Mouse (Mus musculus) liver, adult 2 months (tissue): ENCODE results near the gene Fbxw10. TPM values are rescaled to one million over a fixed set of nuclear protein-coding genes. Genes with fewer than 3 reads are reported as not detected.

Experiments used
- DNase-seq: peaks from one replicate; pipeline ENCODE4 v3.0.0-alpha.2; 2011; ENCODE audit warnings: low read depth, low spot score; ENCODE audit errors: extremely low read depth
- H3K27ac ChIP-seq: fragments of 200-500 bp; replicated peaks from 2 replicates; pipeline ENCODE4 v1.5.1; 2012; ENCODE audit warnings: low read depth, mild to moderate bottlenecking, control low read depth, inconsistent platforms, low read length; ENCODE audit not compliant: insufficient read depth
- H3K27me3 ChIP-seq: fragments of 200-500 bp; 2 replicates; pipeline ENCODE4 v1.6.1; 2012; ENCODE audit warnings: mild to moderate bottlenecking, moderate library complexity, low read length, inconsistent platforms; ENCODE audit not compliant: control insufficient read depth, insufficient read depth
- H3K36me3 ChIP-seq: fragments of 200-500 bp; 2 replicates; pipeline ENCODE4 v1.6.1; 2012; ENCODE audit warnings: low read length, inconsistent platforms; ENCODE audit not compliant: control insufficient read depth, insufficient read depth
- H3K4me1 ChIP-seq: fragments of 200-500 bp; 2 replicates; pipeline ENCODE4 v1.6.1; 2011; ENCODE audit warnings: low read length; ENCODE audit not compliant: control insufficient read depth, insufficient read depth
- H3K4me3 ChIP-seq: fragments of 200-500 bp; 2 replicates; pipeline ENCODE4 v1.5.1; 2011; ENCODE audit warnings: low read depth, mild to moderate bottlenecking, control low read depth, low read length, moderate library complexity; ENCODE audit not compliant: insufficient read depth
- H3K79me2 ChIP-seq: fragments of 200-500 bp; 2 replicates; pipeline ENCODE4 v1.6.1; 2012; ENCODE audit warnings: inconsistent platforms, mild to moderate bottlenecking, low read length, moderate library complexity; ENCODE audit not compliant: control insufficient read depth, insufficient read depth
- H3K9ac ChIP-seq: fragments of 200-500 bp; 2 replicates; pipeline ENCODE4 v1.6.1; 2012; ENCODE audit warnings: low read depth, mild to moderate bottlenecking, control low read depth, inconsistent platforms, low read length
- CTCF ChIP-seq: fragments of 200-500 bp; IDR thresholded peaks from 2 replicates; pipeline ENCODE4 v1.5.1; 2011; ENCODE audit warnings: low read depth, low read length, control low read depth
- POLR2A ChIP-seq: fragments of 200-500 bp; IDR thresholded peaks from 2 replicates; pipeline ENCODE4 v1.6.1; 2011; ENCODE audit warnings: low read length, control low read depth; ENCODE audit not compliant: insufficient read depth; ENCODE audit errors: extremely low read depth
- WGBS: fragments of 180-500 bp; shearing (Covaris S2); methylation state at CpG from one replicate; pipeline ENCODE4 v1.1.7; 2018; 5-methylcytosine and 5-hydroxymethylcytosine counted together
- polyA plus RNA-seq: library from polyadenylated mRNA; depleted of rRNA; stranded (reverse); fragments of >200 nt; gene quantifications from 2 replicates; pipeline ENCODE4 v1.2.3, GENCODE M21; 2012
- total RNA-seq: library from RNA; depleted of rRNA; stranded (reverse); fragments of >200 nt; gene quantifications from 2 replicates; pipeline ENCODE4 v1.2.3, GENCODE M21; 2014

The Fbxw10 gene
- total and polyA plus RNA-seq, 2 experiments: not detected

- Histone ChIP-seq H3K9ac (no peak overlapping the region), H3K79me2 (no peaks in the 10 kb centered on the region), H3K36me3 (no peaks in the 10 kb centered on the region), H3K4me3 (no peak overlapping the region), H3K27me3 (no peaks in the 10 kb centered on the region), H3K27ac (no peak overlapping the region), H3K4me1 (no peaks in the 10 kb centered on the region)
- DNase-seq: no peak
- WGBS: 69% methylated on average over 4 of the region's 4 CpGs
- TF ChIP-seq POLR2A (no peak), CTCF (no peak)
Measured at GRCm38 (mm10) chr11:62847655-62848191, 854 bp downstream of the Fbxw10 start.

- H3K79me2 ChIP-seq: no peaks in the 10 kb centered on the region
- no peaks in the 10 kb centered on the region for H3K36me3 ChIP-seq
- no peak for DNase-seq
- no peak for TF ChIP-seq CTCF
- no peak for TF ChIP-seq POLR2A
- H3K4me1 ChIP-seq: no peaks in the 10 kb centered on the region
- no peak overlapping the region for H3K9ac ChIP-seq
- 78% methylated on average over 2 of the region's 2 CpGs for WGBS
- no peak overlapping the region for H3K4me3 ChIP-seq
- no peaks in the 10 kb centered on the region for H3K27me3 ChIP-seq
- no peak overlapping the region for H3K27ac ChIP-seq
Measured at GRCm38 (mm10) chr11:62848301-62848700, 1.4 kb downstream of the Fbxw10 start.

GRCm38 (mm10) chr11:62851199-62851598, 4.3 kb downstream of the Fbxw10 start:
- no peak for DNase-seq
- H3K79me2 ChIP-seq: no peaks in the 10 kb centered on the region

GRCm38 (mm10) chr11:62853334-62853733, 6.5 kb downstream of the Fbxw10 start:
- TF ChIP-seq POLR2A: no peak
- no peak for TF ChIP-seq CTCF
- H3K4me3 ChIP-seq: no peak overlapping the region
- no peaks in the 10 kb centered on the region for H3K36me3 ChIP-seq
- no peak overlapping the region for H3K9ac ChIP-seq
- DNase-seq: no peak
- no peak overlapping the region for H3K27ac ChIP-seq
- 90% methylated on average over 6 of the region's 6 CpGs for WGBS
- no peaks in the 10 kb centered on the region for H3K4me1 ChIP-seq
- no peaks in the 10 kb centered on the region for H3K79me2 ChIP-seq
- H3K27me3 ChIP-seq: no peaks in the 10 kb centered on the region

More at GRCm38 (mm10) chr11:62851199-62851598, 4.3 kb downstream of the Fbxw10 start:
- 86% methylated on average over 1 of the region's 1 CpGs for WGBS
- no peak for TF ChIP-seq POLR2A
- peak; percentile 24; the same call in 1 of the 2 replicates for TF ChIP-seq CTCF
- Histone ChIP-seq H3K4me1 (no peaks in the 10 kb centered on the region), H3K27ac (no peak overlapping the region), H3K4me3 (no peak overlapping the region), H3K27me3 (no peaks in the 10 kb centered on the region), H3K9ac (no peak overlapping the region), H3K36me3 (no peaks in the 10 kb centered on the region)

GRCm38 (mm10) chr11:62865562-62865961, 18.7 kb downstream of the Fbxw10 start:
- Histone ChIP-seq H3K4me3 (no peak overlapping the region), H3K9ac (no peak overlapping the region), H3K4me1 (no peaks in the 10 kb centered on the region), H3K27ac (no peak overlapping the region), H3K36me3 (no peaks in the 10 kb centered on the region), H3K27me3 (no peaks in the 10 kb centered on the region), H3K79me2 (no peaks in the 10 kb centered on the region)
- 73% methylated on average over 4 of the region's 4 CpGs for WGBS
- no peak for TF ChIP-seq POLR2A
- TF ChIP-seq CTCF: no peak
- no peak for DNase-seq

GRCm38 (mm10) chr11:62866685-62867084, 19.8 kb downstream of the Fbxw10 start:
- Histone ChIP-seq H3K27me3 (no peaks in the 10 kb centered on the region), H3K4me1 (no peaks in the 10 kb centered on the region), H3K27ac (no peak overlapping the region), H3K4me3 (no peak overlapping the region), H3K36me3 (no peaks in the 10 kb centered on the region), H3K79me2 (no peaks in the 10 kb centered on the region), H3K9ac (no peak overlapping the region)
- WGBS: 79% methylated on average over 7 of the region's 7 CpGs
- DNase-seq: peak; percentile 4
- no peak for TF ChIP-seq CTCF
- no peak for TF ChIP-seq POLR2A
